Mouse (Mus musculus): ENCODE measurements around the gene Gtf3c6. TPM values are rescaled to one million over a fixed set of nuclear protein-coding genes. Genes with fewer than 3 reads are reported as not detected.

Gtf3c6 gene
- polyA plus RNA-seq, 1 experiment from 2014 or later, result 109 TPM

GRCm38 (mm10) chr10:40250969-40251368 is 6.9 kb downstream of the Gtf3c6 start:
- Histone ChIP-seq H3K9ac (replicated peaks) (no peak overlapping the region), H3K27ac (no peak overlapping the region), H3K27me3 (no peaks in the 10 kb centered on the region), H3K36me3 (peaks cover 66% of the 10 kb centered on the region), H3K4me3 (replicated peaks) (no peak overlapping the region), H3K4me2 (replicated peaks) (no peak overlapping the region), H3K4me1 (replicated peaks) (peaks cover 7% of the 10 kb centered on the region), H3K9me3 (no peaks in the 10 kb centered on the region)
- ATAC-seq, result no peak
- WGBS, result 94% methylated on average over 6 of the region's 6 CpGs

DNA sequence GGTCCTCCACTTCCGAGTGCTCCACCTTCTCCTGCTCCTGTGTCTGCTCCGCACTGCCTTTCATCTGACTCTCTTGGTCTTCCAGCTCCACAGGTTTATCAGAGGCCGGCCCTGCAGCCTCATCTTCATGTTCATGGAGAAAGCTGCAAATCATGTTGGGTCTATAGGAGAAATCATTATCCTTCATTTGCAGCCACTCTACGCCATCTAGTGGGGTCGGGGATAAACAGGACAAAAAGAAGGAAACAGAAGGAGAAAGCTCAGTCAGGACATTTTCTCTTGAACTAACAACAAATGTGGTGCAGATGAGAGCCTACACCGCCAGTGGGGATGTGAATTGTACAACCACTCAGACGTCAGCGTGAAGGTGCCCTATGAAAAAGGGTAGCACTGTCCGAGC is 8.3 kb downstream of the Gtf3c6 start:
- no peaks in the 10 kb centered on the region for H3K27me3 ChIP-seq
- peaks cover 16% of the 10 kb centered on the region for H3K4me1 ChIP-seq (replicated peaks)
- peaks cover 62% of the 10 kb centered on the region for H3K36me3 ChIP-seq
- H3K9ac ChIP-seq (replicated peaks), result no peak overlapping the region
- H3K27ac ChIP-seq, result no peak overlapping the region
- no peaks in the 10 kb centered on the region for H3K9me3 ChIP-seq
- no peak overlapping the region for H3K4me3 ChIP-seq (replicated peaks)
- H3K4me2 ChIP-seq (replicated peaks), result no peak overlapping the region
- 90% methylated on average over 9 of the region's 9 CpGs for WGBS
- ATAC-seq, result no peak

DNA sequence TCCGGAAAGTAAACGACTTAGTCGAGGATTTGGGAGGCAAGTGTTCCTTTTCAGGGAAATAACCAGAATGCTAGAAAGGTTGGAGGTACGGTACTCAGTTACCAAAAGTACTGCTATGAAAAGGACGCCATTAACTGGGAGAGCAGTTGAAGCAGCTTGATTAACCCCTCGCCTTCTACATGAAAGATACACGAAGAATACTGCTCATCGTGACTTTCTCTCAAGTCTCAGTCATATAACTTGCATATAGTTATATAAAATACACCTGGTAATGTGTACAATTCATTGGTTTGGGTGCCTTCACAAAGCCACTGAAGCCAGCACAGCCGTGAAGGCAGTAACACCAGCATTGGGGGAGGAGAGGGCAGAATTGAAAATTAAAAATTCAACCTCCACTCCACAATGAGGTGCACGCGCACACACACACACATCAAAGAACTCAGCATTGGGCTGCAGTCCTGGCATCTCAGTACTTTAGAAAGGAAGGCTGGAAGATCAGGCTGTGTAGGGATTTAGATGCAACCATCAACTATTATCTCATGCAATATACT is 10.7 kb downstream of the Gtf3c6 start:
- Histone ChIP-seq H3K36me3 (peaks cover 58% of the 10 kb centered on the region), H3K4me1 (replicated peaks) (peaks cover 16% of the 10 kb centered on the region), H3K9ac (replicated peaks) (0 out of 2 replicates have a peak overlapping the region, but pooled peaks have one; percentile 32), H3K9me3 (no peaks in the 10 kb centered on the region), H3K27me3 (no peaks in the 10 kb centered on the region), H3K4me3 (replicated peaks) (peak overlapping the region; percentile 57), H3K27ac (peak overlapping the region; percentile 79), H3K4me2 (replicated peaks) (peak overlapping the region; percentile 77)
- ATAC-seq, result peak; percentile 74
- 33% methylated on average over 11 of the region's 11 CpGs for WGBS

DNA sequence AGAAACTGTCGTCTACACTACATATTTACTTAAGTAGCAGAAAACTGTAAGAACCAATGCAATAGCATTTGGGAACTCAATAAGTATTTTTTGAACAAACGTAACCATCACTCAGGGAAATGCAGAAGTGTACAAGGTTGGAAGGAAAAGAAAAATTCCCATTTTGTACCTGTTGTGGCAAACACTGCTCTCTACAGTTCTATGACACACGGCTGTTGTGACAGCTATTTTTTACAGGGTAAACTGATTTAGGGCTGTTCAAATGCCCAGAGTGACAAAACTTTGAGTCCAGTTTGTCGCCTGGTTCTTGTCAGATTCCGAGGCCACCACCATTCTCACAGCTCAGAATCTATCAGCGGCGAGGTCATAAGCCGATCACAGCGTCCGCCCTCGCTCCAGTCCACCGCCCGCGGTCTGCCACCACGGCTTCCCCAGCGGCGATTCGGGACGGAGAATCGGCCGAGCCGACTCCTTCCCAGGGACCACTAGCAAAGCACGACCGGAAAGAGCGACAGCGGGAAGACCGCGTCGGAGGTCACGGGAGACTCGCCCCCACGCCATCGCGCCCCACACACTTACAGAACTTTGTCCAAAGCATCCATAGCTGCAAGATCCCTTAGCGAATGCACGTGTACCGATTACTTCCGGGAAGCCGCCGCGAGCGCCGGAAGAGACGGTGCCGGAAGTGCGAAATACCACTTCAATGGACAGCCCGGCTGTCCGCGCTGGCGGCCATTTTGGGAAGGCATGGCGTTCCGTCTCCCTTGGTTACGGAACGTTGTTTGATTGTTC is 11.3 kb downstream of the Gtf3c6 start, which contains the start of gene Rpf2:
TSS of gene Rpf2 (minus strand) at position 663 of the 792 bp plus-strand sequence.
- peaks cover 53% of the 10 kb centered on the region for H3K36me3 ChIP-seq
- WGBS, result under 1% methylated on average over 54 of the region's 54 CpGs
- peak; percentile 95 for ATAC-seq
- peak within 1 kb of the TSS; percentile 77 for H3K4me2 ChIP-seq (replicated peaks)
- peak within 1 kb of the TSS; percentile 57 for H3K4me3 ChIP-seq (replicated peaks)
- no peaks in the 10 kb centered on the region for H3K27me3 ChIP-seq
- peaks cover 16% of the 10 kb centered on the region for H3K4me1 ChIP-seq (replicated peaks)
- H3K27ac ChIP-seq, result peak within 1 kb of the TSS; percentile 79
- peak within 1 kb of the TSS; percentile 56 for H3K9ac ChIP-seq (replicated peaks)
- H3K9me3 ChIP-seq, result no peaks in the 10 kb centered on the region

GRCm38 (mm10) chr10:40237826-40238225 is 20.1 kb downstream of the Gtf3c6 start:
- H3K9me3 ChIP-seq, result no peaks in the 10 kb centered on the region
- H3K4me2 ChIP-seq (replicated peaks), result no peak overlapping the region
- 96% methylated on average over 5 of the region's 5 CpGs for WGBS
- H3K36me3 ChIP-seq, result peaks cover 69% of the 10 kb centered on the region
- no peaks in the 10 kb centered on the region for H3K4me1 ChIP-seq (replicated peaks)
- no peak overlapping the region for H3K4me3 ChIP-seq (replicated peaks)
- ATAC-seq, result no peak
- no peak overlapping the region for H3K9ac ChIP-seq (replicated peaks)
- H3K27me3 ChIP-seq, result no peaks in the 10 kb centered on the region
- H3K27ac ChIP-seq, result no peak overlapping the region

- WGBS, result 85% methylated on average over 3 of the region's 3 CpGs
Measured at GRCm38 (mm10) chr10:40233241-40233640, 24.7 kb downstream of the Gtf3c6 start.

GRCm38 (mm10) chr10:40232442-40232841 is 25.5 kb downstream of the Gtf3c6 start:
- no peaks in the 10 kb centered on the region for H3K9me3 ChIP-seq
- H3K9ac ChIP-seq (replicated peaks), result no peak overlapping the region
- no peak overlapping the region for H3K27ac ChIP-seq
- peaks cover 67% of the 10 kb centered on the region for H3K36me3 ChIP-seq
- no peak overlapping the region for H3K4me2 ChIP-seq (replicated peaks)
- ATAC-seq, result no peak
- 89% methylated on average over 7 of the region's 7 CpGs for WGBS
- no peaks in the 10 kb centered on the region for H3K4me1 ChIP-seq (replicated peaks)
- H3K27me3 ChIP-seq, result no peaks in the 10 kb centered on the region
- no peak overlapping the region for H3K4me3 ChIP-seq (replicated peaks)

More at GRCm38 (mm10) chr10:40233241-40233640, 24.7 kb downstream of the Gtf3c6 start:
- Histone ChIP-seq H3K4me3 (replicated peaks) (no peak overlapping the region), H3K4me1 (replicated peaks) (no peaks in the 10 kb centered on the region), H3K27me3 (no peaks in the 10 kb centered on the region), H3K4me2 (replicated peaks) (no peak overlapping the region), H3K9ac (replicated peaks) (no peak overlapping the region), H3K36me3 (peaks cover 68% of the 10 kb centered on the region), H3K9me3 (no peaks in the 10 kb centered on the region), H3K27ac (no peak overlapping the region)
- no peak for ATAC-seq

GRCm38 (mm10) chr10:40229725-40230124 is 28.2 kb downstream of the Gtf3c6 start:
- Histone ChIP-seq H3K27ac (no peak overlapping the region), H3K27me3 (no peaks in the 10 kb centered on the region), H3K9me3 (no peaks in the 10 kb centered on the region), H3K9ac (replicated peaks) (no peak overlapping the region), H3K4me3 (replicated peaks) (no peak overlapping the region), H3K36me3 (peaks cover 67% of the 10 kb centered on the region), H3K4me2 (replicated peaks) (no peak overlapping the region), H3K4me1 (replicated peaks) (no peaks in the 10 kb centered on the region)
- WGBS, result 100% methylated on average over 1 of the region's 1 CpGs
- no peak for ATAC-seq

- no peak for ATAC-seq
Measured at GRCm38 (mm10) chr10:40227660-40228303, 30.1 kb downstream of the Gtf3c6 start.

GRCm38 (mm10) chr10:40218874-40219273 is 39.0 kb downstream of the Gtf3c6 start:
- Histone ChIP-seq H3K9me3 (no peaks in the 10 kb centered on the region), H3K4me1 (replicated peaks) (no peaks in the 10 kb centered on the region), H3K36me3 (peaks cover 25% of the 10 kb centered on the region), H3K4me2 (replicated peaks) (no peak overlapping the region), H3K27ac (no peak overlapping the region), H3K27me3 (no peaks in the 10 kb centered on the region), H3K4me3 (replicated peaks) (no peak overlapping the region), H3K9ac (replicated peaks) (no peak overlapping the region)
- WGBS, result 80% methylated on average over 3 of the region's 3 CpGs
- no peak for ATAC-seq

More at GRCm38 (mm10) chr10:40227660-40228303, 30.1 kb downstream of the Gtf3c6 start:
- H3K4me3 ChIP-seq (replicated peaks), result no peak overlapping the region
- H3K36me3 ChIP-seq, result peaks cover 74% of the 10 kb centered on the region
- no peaks in the 10 kb centered on the region for H3K9me3 ChIP-seq
- WGBS, result 93% methylated on average over 4 of the region's 4 CpGs
- H3K27me3 ChIP-seq, result no peaks in the 10 kb centered on the region
- H3K4me2 ChIP-seq (replicated peaks), result no peak overlapping the region
- H3K4me1 ChIP-seq (replicated peaks), result no peaks in the 10 kb centered on the region
- no peak overlapping the region for H3K9ac ChIP-seq (replicated peaks)
- H3K27ac ChIP-seq, result no peak overlapping the region

DNA sequence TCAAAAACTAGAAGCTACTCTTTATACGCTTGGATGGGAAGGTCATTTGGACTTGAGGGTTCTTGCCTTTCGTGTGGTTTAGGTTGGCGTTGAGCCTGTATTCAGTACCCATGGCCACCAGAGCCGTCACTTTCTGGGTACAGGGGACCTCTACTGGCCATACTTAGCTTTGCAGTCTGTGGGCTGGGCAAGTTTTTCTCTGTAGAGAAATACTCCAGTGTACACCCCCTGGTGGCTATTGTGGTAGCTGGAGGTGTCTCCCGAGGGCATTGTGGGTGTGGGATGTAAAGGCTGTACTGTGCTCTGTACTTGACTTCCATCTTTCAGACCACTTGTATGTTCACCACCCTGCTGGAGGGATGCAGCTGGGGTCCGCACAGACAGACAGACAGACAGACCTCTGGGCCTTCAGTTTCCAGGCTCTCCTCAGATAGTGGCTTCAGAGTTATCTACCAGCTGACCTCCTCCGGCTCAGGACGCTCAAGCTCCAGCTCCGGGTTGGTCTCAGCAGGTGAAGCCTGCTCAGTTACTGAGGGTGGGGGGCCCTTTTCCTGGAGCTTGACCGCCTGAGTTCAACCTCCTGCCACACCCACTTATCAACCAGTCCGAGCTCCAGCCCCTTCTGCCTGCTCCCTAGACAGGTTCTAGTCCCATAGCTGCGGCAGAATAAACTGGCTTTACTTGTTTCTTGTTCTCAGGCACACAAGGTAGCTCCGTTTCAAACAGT is 45.3 kb downstream of the Gtf3c6 start:
- Histone ChIP-seq H3K36me3 (no peaks in the 10 kb centered on the region), H3K4me3 (replicated peaks) (no peak overlapping the region), H3K9me3 (no peaks in the 10 kb centered on the region), H3K27ac (no peak overlapping the region), H3K9ac (replicated peaks) (no peak overlapping the region), H3K4me1 (replicated peaks) (no peaks in the 10 kb centered on the region), H3K27me3 (no peaks in the 10 kb centered on the region), H3K4me2 (replicated peaks) (no peak overlapping the region)
- peak; percentile 84 for ATAC-seq
- 38% methylated on average over 13 of the region's 13 CpGs for WGBS

Measured in midbrain, embryonic 13.5 days (tissue).